Mouse (Mus musculus): ENCODE data around the gene Gm906. TPM values are rescaled to one million over a fixed set of nuclear protein-coding genes. Genes with fewer than 3 reads are reported as not detected.
"Not testable (repeated sequence)": the region's sequence is repeated elsewhere in the genome, so short reads cannot be mapped to it uniquely, and the experiment has no call there.

The Gm906 gene
- polyA plus RNA-seq (2015; fragmentation: Nextera tagmentation; extraction: Ambion mirVana), result 0.14 and 0.16 TPM in 2 replicates

- not testable (repeated sequence) for H3K9me3 ChIP-seq (ENCODE audit: control insufficient read depth, low read length); H3K9ac ChIP-seq (ENCODE audit: low read length); H3K27me3 ChIP-seq (ENCODE audit: control insufficient read depth, insufficient read depth, low read depth, low read length); H3K36me3 ChIP-seq (ENCODE audit: control insufficient read depth, insufficient read depth, low read length); H3K4me2 ChIP-seq (ENCODE audit: low read depth, low read length); H3K4me3 ChIP-seq (ENCODE audit: low read length); H3K4me1 ChIP-seq (replicated peaks; ENCODE audit: control insufficient read depth, insufficient read depth, low read length); H3K27ac ChIP-seq (ENCODE audit: low read length); ATAC-seq (ENCODE audit: low read depth)
- 53% methylated on average over 3 of the region's 3 CpGs for WGBS
Observed at GRCm38 (mm10) chr13:50250208-50250607, at the start of gene Gm906. Gm906 (minus strand) TSS chr13:50250308.

GRCm38 (mm10) chr13:50283308-50283707, 33.2 kb upstream of the Gm906 start:
- H3K4me1 ChIP-seq (replicated peaks; ENCODE audit: control insufficient read depth, insufficient read depth, low read length); ATAC-seq (ENCODE audit: low read depth); H3K9ac ChIP-seq (ENCODE audit: low read length); H3K27ac ChIP-seq (ENCODE audit: low read length); H3K27me3 ChIP-seq (ENCODE audit: control insufficient read depth, insufficient read depth, low read depth, low read length); H3K9me3 ChIP-seq (ENCODE audit: control insufficient read depth, low read length); H3K36me3 ChIP-seq (ENCODE audit: control insufficient read depth, insufficient read depth, low read length); H3K4me2 ChIP-seq (ENCODE audit: low read depth, low read length); H3K4me3 ChIP-seq (ENCODE audit: low read length): not testable (repeated sequence)
- 77% methylated on average over 1 of the region's 4 CpGs for WGBS

GRCm38 (mm10) chr13:50236487-50236886, 13.6 kb downstream of the Gm906 start:
- Histone ChIP-seq H3K9ac (ENCODE audit: low read length) (no peak overlapping the region), H3K9me3 (ENCODE audit: control insufficient read depth, low read length) (no peaks in the 10 kb centered on the region), H3K27ac (ENCODE audit: low read length) (no peak overlapping the region), H3K4me2 (ENCODE audit: low read depth, low read length) (no peak overlapping the region), H3K4me1 (replicated peaks; ENCODE audit: control insufficient read depth, insufficient read depth, low read length) (no peaks in the 10 kb centered on the region), H3K27me3 (ENCODE audit: control insufficient read depth, insufficient read depth, low read depth, low read length) (no peaks in the 10 kb centered on the region), H3K4me3 (ENCODE audit: low read length) (no peak overlapping the region), H3K36me3 (ENCODE audit: control insufficient read depth, insufficient read depth, low read length) (no peaks in the 10 kb centered on the region)
- 93% methylated on average over 3 of the region's 3 CpGs for WGBS
- ATAC-seq (ENCODE audit: low read depth), result no peak

- H3K27me3 ChIP-seq (ENCODE audit: control insufficient read depth, insufficient read depth, low read depth, low read length); H3K36me3 ChIP-seq (ENCODE audit: control insufficient read depth, insufficient read depth, low read length); ATAC-seq (ENCODE audit: low read depth); H3K27ac ChIP-seq (ENCODE audit: low read length); H3K9ac ChIP-seq (ENCODE audit: low read length); H3K9me3 ChIP-seq (ENCODE audit: control insufficient read depth, low read length); H3K4me3 ChIP-seq (ENCODE audit: low read length); H3K4me1 ChIP-seq (replicated peaks; ENCODE audit: control insufficient read depth, insufficient read depth, low read length); H3K4me2 ChIP-seq (ENCODE audit: low read depth, low read length): not testable (repeated sequence)
- WGBS, result 0% methylated on average over 1 of the region's 1 CpGs
Observed at GRCm38 (mm10) chr13:50211842-50212241, 38.3 kb downstream of the Gm906 start.

GRCm38 (mm10) chr13:50210191-50210590, 39.9 kb downstream of the Gm906 start:
- H3K4me2 ChIP-seq (ENCODE audit: low read depth, low read length); H3K4me3 ChIP-seq (ENCODE audit: low read length); H3K4me1 ChIP-seq (replicated peaks; ENCODE audit: control insufficient read depth, insufficient read depth, low read length); H3K9ac ChIP-seq (ENCODE audit: low read length); H3K36me3 ChIP-seq (ENCODE audit: control insufficient read depth, insufficient read depth, low read length); H3K27ac ChIP-seq (ENCODE audit: low read length); H3K9me3 ChIP-seq (ENCODE audit: control insufficient read depth, low read length); H3K27me3 ChIP-seq (ENCODE audit: control insufficient read depth, insufficient read depth, low read depth, low read length); ATAC-seq (ENCODE audit: low read depth): not testable (repeated sequence)

- not testable (repeated sequence) for H3K9me3 ChIP-seq (ENCODE audit: control insufficient read depth, low read length); ATAC-seq (ENCODE audit: low read depth); H3K4me2 ChIP-seq (ENCODE audit: low read depth, low read length); H3K27ac ChIP-seq (ENCODE audit: low read length); H3K36me3 ChIP-seq (ENCODE audit: control insufficient read depth, insufficient read depth, low read length); H3K27me3 ChIP-seq (ENCODE audit: control insufficient read depth, insufficient read depth, low read depth, low read length); H3K9ac ChIP-seq (ENCODE audit: low read length); H3K4me3 ChIP-seq (ENCODE audit: low read length); H3K4me1 ChIP-seq (replicated peaks; ENCODE audit: control insufficient read depth, insufficient read depth, low read length)
- WGBS, result 78% methylated on average over 2 of the region's 2 CpGs
Observed at GRCm38 (mm10) chr13:50209651-50210050, 40.5 kb downstream of the Gm906 start.

- no peaks in the 10 kb centered on the region for H3K27me3 ChIP-seq (ENCODE audit: control insufficient read depth, insufficient read depth, low read depth, low read length)
- ATAC-seq (ENCODE audit: low read depth), result no peak
- no peak overlapping the region for H3K4me3 ChIP-seq (ENCODE audit: low read length)
- H3K36me3 ChIP-seq (ENCODE audit: control insufficient read depth, insufficient read depth, low read length), result no peaks in the 10 kb centered on the region
- no peak overlapping the region for H3K9ac ChIP-seq (ENCODE audit: low read length)
- no peak overlapping the region for H3K4me2 ChIP-seq (ENCODE audit: low read depth, low read length)
- H3K9me3 ChIP-seq (ENCODE audit: control insufficient read depth, low read length), result no peaks in the 10 kb centered on the region
- no peaks in the 10 kb centered on the region for H3K4me1 ChIP-seq (replicated peaks; ENCODE audit: control insufficient read depth, insufficient read depth, low read length)
- 87% methylated on average over 12 of the region's 12 CpGs for WGBS
- no peak overlapping the region for H3K27ac ChIP-seq (ENCODE audit: low read length)
Observed at GRCm38 (mm10) chr13:50207966-50208365, 42.1 kb downstream of the Gm906 start.

- ATAC-seq (ENCODE audit: low read depth), result not testable (repeated sequence)
Observed at GRCm38 (mm10) chr13:50196831-50197230, 53.3 kb downstream of the Gm906 start.

More at GRCm38 (mm10) chr13:50196831-50197230, 53.3 kb downstream of the Gm906 start:
- not testable (repeated sequence) for H3K4me1 ChIP-seq (replicated peaks; ENCODE audit: control insufficient read depth, insufficient read depth, low read length); H3K36me3 ChIP-seq (ENCODE audit: control insufficient read depth, insufficient read depth, low read length); H3K4me3 ChIP-seq (ENCODE audit: low read length); H3K9ac ChIP-seq (ENCODE audit: low read length); H3K9me3 ChIP-seq (ENCODE audit: control insufficient read depth, low read length); H3K4me2 ChIP-seq (ENCODE audit: low read depth, low read length); H3K27me3 ChIP-seq (ENCODE audit: control insufficient read depth, insufficient read depth, low read depth, low read length); H3K27ac ChIP-seq (ENCODE audit: low read length)

Data from lung, embryonic 16.5 days (tissue).